Mouse (Mus musculus): ENCODE measurements around the gene Rfx7. TPM values are rescaled to one million over a fixed set of nuclear protein-coding genes. Genes with fewer than 3 reads are reported as not detected.
A peak's percentile ranks its signal among the peaks of the same experiment; 100 is the strongest.

Rfx7 gene
- polyA plus RNA-seq, 1 experiment: 20.2 TPM

DNA sequence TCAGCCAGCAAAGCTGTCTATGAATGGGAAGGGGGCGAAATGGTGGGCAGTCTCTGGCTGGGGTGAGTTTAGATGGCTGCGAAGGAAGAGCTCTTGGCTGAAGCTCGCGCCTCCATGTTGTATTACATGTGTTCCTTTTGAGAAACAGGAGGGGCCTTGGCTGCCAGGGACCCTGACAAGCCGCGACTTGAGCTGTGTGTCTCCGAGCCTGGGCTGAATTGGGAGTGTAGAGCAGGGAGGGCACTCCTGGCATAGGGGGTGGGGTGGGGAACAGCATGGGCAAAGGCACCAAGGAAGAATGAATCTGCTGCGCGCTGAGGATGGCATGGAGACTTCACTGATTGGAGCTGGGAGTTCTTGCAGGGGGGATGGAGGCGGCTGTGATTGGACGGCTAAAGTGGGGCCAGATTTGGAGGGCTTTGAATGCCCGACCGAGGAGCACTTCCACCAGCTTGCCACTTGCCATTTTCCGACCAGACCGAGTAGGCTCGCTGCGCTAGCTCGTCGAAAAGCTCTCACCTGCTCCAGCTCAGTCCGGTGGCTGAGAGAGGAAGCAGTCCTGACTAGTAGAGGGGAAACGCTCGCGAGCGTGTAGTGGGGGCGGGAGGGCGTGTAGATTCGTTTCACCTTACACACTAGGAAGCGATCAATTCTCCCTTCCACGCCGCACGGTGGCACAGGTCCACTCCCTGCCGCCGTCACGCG lies 597 bp upstream of the Rfx7 start:
- Histone ChIP-seq H3K27ac (ENCODE audit: insufficient read depth, low read length) (peak overlapping the region; percentile 26; the same call in 1 of the 2 replicates), H3K4me1 (ENCODE audit: control insufficient read depth, insufficient read depth, low read length) (no peaks in the 10 kb centered on the region), H3K4me3 (replicated peaks; ENCODE audit: insufficient read depth, low read depth, low read length) (peak overlapping the region; percentile 89), H3K27me3 (ENCODE audit: control insufficient read depth, insufficient read depth, low read length) (no peaks in the 10 kb centered on the region)
- WGBS: under 1% methylated on average over 33 of the region's 35 CpGs
- DNase-seq: peak; percentile 73 to 76
- TF ChIP-seq POLR2A (IDR thresholded peaks at IDR 0.05; ENCODE audit: borderline replicate concordance, insufficient read depth, low read length) (no peak), CTCF (IDR thresholded peaks at IDR 0.05; ENCODE audit: borderline replicate concordance, insufficient read depth, low read depth, low read length) (no peak)

DNA sequence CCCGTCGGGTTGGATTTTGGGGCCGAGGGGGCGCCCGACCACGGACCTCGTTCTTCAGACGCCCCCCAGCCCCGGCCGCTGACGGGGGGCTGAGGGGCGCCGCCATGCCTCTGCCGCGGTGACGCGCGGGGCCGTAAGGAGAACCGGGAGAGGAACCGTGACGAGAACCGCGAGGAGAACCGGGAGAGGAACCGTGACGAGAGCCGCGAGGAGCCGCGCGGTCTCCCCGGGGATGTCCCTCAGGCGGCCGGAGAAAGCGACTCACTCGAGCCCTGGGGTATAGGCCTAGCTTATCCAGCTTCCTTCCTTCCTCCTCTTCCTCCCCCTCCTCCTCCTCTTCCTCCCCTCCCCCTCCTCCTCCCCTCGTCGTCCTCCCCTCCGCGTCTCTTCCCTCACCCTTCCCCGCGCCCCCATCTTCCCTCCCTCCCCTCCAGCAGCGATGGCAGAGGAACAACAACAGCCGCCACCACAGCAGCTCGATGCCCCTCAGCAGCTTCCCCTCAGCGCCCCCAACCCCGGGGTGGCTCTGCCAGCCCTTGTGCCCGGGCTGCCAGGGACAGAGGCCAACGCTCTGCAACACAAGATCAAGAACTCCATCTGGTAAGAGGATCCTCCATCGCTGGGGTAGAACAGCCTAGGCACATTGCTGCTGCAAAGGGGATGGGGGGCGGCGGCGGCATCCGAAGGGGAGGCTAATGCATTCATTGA lies 495 bp downstream of the Rfx7 start:
- H3K27me3 ChIP-seq (ENCODE audit: control insufficient read depth, insufficient read depth, low read length): no peaks in the 10 kb centered on the region
- WGBS: 1% methylated on average over 52 of the region's 55 CpGs

DNA sequence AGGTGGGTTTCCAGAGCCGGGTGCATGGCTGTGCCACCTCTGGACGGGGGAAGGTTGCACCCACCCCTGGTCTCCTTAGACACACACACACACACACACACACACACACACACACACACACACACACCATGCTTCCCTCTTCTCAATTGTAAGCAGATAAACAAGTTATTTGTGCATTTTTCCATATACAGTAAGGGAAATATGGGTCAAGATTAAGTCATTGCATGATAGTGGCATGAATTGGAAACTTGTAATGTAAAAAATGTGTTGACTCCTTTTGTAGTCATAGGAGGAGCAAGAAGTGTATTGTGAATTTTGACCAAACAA lies 1.0 kb downstream of the Rfx7 start:
- H3K27ac ChIP-seq (ENCODE audit: insufficient read depth, low read length): peak overlapping the region; percentile 66

More for the DNA sequence above, 495 bp downstream of the Rfx7 start:
- Histone ChIP-seq H3K27ac (ENCODE audit: insufficient read depth, low read length) (peak overlapping the region; percentile 94), H3K4me1 (ENCODE audit: control insufficient read depth, insufficient read depth, low read length) (no peaks in the 10 kb centered on the region), H3K4me3 (replicated peaks; ENCODE audit: insufficient read depth, low read depth, low read length) (peak overlapping the region; percentile 92)
- no peak for TF ChIP-seq CTCF (IDR thresholded peaks at IDR 0.05; ENCODE audit: borderline replicate concordance, insufficient read depth, low read depth, low read length)
- TF ChIP-seq POLR2A (IDR thresholded peaks at IDR 0.05; ENCODE audit: borderline replicate concordance, insufficient read depth, low read length): no peak
- peak; percentile 65 to 77 for DNase-seq

DNA sequence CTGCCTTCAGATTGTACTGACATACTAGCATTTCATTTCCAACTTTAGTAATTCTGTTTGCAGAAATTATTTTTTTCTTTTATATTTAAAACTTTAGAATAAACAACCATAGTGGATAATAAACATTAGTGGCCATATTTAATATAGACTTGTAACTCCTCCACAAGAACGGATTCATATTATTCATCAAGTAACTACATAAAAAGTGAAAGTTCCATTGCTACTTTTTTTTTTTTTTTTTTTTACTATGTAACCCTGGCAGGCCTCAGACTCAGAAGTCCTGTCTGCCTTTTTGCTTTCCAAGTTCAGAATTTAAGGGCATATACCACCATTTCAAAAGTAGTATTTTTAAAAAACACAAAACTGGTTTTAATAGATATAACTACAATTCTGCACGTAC lies 2.9 kb downstream of the Rfx7 start:
- no peak for DNase-seq
- Histone ChIP-seq H3K27me3 (ENCODE audit: control insufficient read depth, insufficient read depth, low read length) (no peaks in the 10 kb centered on the region), H3K4me3 (replicated peaks; ENCODE audit: insufficient read depth, low read depth, low read length) (no peak overlapping the region), H3K4me1 (ENCODE audit: control insufficient read depth, insufficient read depth, low read length) (no peaks in the 10 kb centered on the region), H3K27ac (ENCODE audit: insufficient read depth, low read length) (no peak overlapping the region)
- WGBS: 45% methylated on average over 2 of the region's 2 CpGs
- TF ChIP-seq CTCF (IDR thresholded peaks at IDR 0.05; ENCODE audit: borderline replicate concordance, insufficient read depth, low read depth, low read length): no peak
- no peak for TF ChIP-seq POLR2A (IDR thresholded peaks at IDR 0.05; ENCODE audit: borderline replicate concordance, insufficient read depth, low read length)

More for the DNA sequence above, 1.0 kb downstream of the Rfx7 start:
- 0% methylated on average over 2 of the region's 2 CpGs for WGBS
- H3K27me3 ChIP-seq (ENCODE audit: control insufficient read depth, insufficient read depth, low read length): no peaks in the 10 kb centered on the region
- DNase-seq: no peak
- H3K4me1 ChIP-seq (ENCODE audit: control insufficient read depth, insufficient read depth, low read length): no peaks in the 10 kb centered on the region
- peak overlapping the region; percentile 92 for H3K4me3 ChIP-seq (replicated peaks; ENCODE audit: insufficient read depth, low read depth, low read length)
- TF ChIP-seq CTCF (IDR thresholded peaks at IDR 0.05; ENCODE audit: borderline replicate concordance, insufficient read depth, low read depth, low read length) (no peak), POLR2A (IDR thresholded peaks at IDR 0.05; ENCODE audit: borderline replicate concordance, insufficient read depth, low read length) (no peak)

DNA sequence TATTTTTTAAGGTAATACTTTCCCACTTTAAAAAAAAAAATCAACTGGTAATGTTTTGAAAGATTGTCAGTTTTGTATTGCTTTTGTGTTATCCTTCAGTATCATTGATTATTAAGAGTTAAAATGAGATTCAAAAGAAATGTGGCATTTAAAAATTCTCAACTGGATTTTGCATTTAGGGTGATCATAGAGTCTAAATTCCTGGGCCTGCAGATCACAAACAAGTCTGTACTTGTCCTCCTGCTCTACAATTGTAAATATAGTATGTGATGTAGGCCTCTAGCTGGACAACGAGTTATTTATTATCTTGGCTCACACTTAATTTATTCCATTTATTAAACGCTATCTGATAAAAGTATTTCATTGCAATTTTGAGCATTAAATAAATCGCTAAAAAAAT lies 3.4 kb downstream of the Rfx7 start:
- Histone ChIP-seq H3K4me3 (replicated peaks; ENCODE audit: insufficient read depth, low read depth, low read length) (no peak overlapping the region), H3K27me3 (ENCODE audit: control insufficient read depth, insufficient read depth, low read length) (no peaks in the 10 kb centered on the region), H3K4me1 (ENCODE audit: control insufficient read depth, insufficient read depth, low read length) (no peaks in the 10 kb centered on the region), H3K27ac (ENCODE audit: insufficient read depth, low read length) (no peak overlapping the region)
- TF ChIP-seq CTCF (IDR thresholded peaks at IDR 0.05; ENCODE audit: borderline replicate concordance, insufficient read depth, low read depth, low read length): no peak
- TF ChIP-seq POLR2A (IDR thresholded peaks at IDR 0.05; ENCODE audit: borderline replicate concordance, insufficient read depth, low read length): no peak
- 45% methylated on average over 3 of the region's 3 CpGs for WGBS
- DNase-seq: no peak

DNA sequence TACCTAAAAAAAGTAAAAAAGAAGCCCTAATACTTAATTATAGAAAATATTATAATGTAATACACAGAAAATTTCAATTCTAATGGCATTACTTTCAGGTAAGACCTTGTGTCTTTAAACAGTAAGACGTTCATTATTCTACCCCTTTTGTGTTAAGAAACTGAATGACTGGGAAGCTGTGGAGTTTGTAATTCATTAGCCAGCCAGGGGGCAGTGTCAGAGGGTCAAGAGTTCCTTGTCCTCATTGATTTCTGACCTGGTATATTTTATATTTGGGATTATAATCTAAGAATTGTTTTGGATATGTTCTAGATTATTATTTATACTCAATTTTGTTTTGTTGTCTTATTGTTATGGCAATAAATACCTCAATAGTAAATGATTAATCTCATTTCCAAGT lies 5.0 kb downstream of the Rfx7 start:
- Histone ChIP-seq H3K4me3 (replicated peaks; ENCODE audit: insufficient read depth, low read depth, low read length) (no peak overlapping the region), H3K27ac (ENCODE audit: insufficient read depth, low read length) (no peak overlapping the region), H3K4me1 (ENCODE audit: control insufficient read depth, insufficient read depth, low read length) (no peaks in the 10 kb centered on the region), H3K27me3 (ENCODE audit: control insufficient read depth, insufficient read depth, low read length) (no peaks in the 10 kb centered on the region)
- WGBS: 51% methylated on average over 1 of the region's 1 CpGs
- DNase-seq: no peak
- TF ChIP-seq CTCF (IDR thresholded peaks at IDR 0.05; ENCODE audit: borderline replicate concordance, insufficient read depth, low read depth, low read length): no peak
- no peak for TF ChIP-seq POLR2A (IDR thresholded peaks at IDR 0.05; ENCODE audit: borderline replicate concordance, insufficient read depth, low read length)

DNA sequence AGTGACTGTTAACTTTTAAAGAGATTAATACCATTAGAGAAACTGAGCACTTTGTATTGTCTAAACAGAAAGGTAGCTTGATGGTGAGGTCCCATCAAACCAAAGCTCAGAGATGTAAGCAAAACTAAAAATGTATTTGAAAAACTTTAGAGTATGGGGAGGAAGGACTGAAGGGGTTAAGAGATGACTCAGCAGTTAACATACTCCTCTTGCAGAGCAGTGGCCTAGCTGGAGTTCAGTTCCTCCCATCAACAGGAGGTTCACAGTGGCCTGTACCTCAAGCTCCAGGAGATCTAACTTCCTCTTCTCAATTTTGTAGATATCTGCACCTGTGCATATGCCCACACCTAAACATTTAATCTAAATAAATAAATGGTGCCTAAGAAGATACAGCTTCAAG lies 11.6 kb downstream of the Rfx7 start:
- no peak for DNase-seq
- H3K4me3 ChIP-seq (replicated peaks; ENCODE audit: insufficient read depth, low read depth, low read length): no peak overlapping the region
- no peak overlapping the region for H3K27ac ChIP-seq (ENCODE audit: insufficient read depth, low read length)
- H3K27me3 ChIP-seq (ENCODE audit: control insufficient read depth, insufficient read depth, low read length): no peaks in the 10 kb centered on the region
- no peak for TF ChIP-seq POLR2A (IDR thresholded peaks at IDR 0.05; ENCODE audit: borderline replicate concordance, insufficient read depth, low read length)
- TF ChIP-seq CTCF (IDR thresholded peaks at IDR 0.05; ENCODE audit: borderline replicate concordance, insufficient read depth, low read depth, low read length): no peak
- no peaks in the 10 kb centered on the region for H3K4me1 ChIP-seq (ENCODE audit: control insufficient read depth, insufficient read depth, low read length)

DNA sequence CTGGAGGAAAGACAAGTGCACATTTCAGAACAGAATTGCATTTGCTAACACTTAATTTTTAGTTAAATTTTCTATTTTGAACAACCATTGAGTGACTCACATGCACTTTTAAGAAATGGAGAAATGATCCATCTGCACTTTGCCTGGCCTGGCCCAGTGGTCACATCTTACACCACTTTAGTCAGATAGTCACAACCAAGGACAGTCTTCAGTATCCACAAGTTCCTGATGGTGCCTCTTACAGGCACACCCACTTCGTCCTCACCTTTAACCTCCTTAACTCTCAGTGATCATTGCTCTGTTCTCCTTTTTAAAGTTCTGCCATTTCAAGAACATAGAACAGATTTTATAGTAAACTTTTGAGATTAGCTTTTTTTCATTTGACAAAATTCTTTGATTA lies 26.7 kb downstream of the Rfx7 start:
- Histone ChIP-seq H3K27me3 (ENCODE audit: control insufficient read depth, insufficient read depth, low read length) (no peaks in the 10 kb centered on the region), H3K27ac (ENCODE audit: insufficient read depth, low read length) (no peak overlapping the region), H3K4me1 (ENCODE audit: control insufficient read depth, insufficient read depth, low read length) (peaks cover 2% of the 10 kb centered on the region; the same call in 1 of the 2 replicates), H3K4me3 (replicated peaks; ENCODE audit: insufficient read depth, low read depth, low read length) (no peak overlapping the region)
- 90% methylated on average over 1 of the region's 1 CpGs for WGBS
- no peak for TF ChIP-seq CTCF (IDR thresholded peaks at IDR 0.05; ENCODE audit: borderline replicate concordance, insufficient read depth, low read depth, low read length)
- no peak for TF ChIP-seq POLR2A (IDR thresholded peaks at IDR 0.05; ENCODE audit: borderline replicate concordance, insufficient read depth, low read length)
- DNase-seq: no peak
